Mouse (Mus musculus): ENCODE measurements around the gene Cby3.
A peak's percentile ranks its signal among the peaks of the same experiment; 100 is the strongest.

DNA sequence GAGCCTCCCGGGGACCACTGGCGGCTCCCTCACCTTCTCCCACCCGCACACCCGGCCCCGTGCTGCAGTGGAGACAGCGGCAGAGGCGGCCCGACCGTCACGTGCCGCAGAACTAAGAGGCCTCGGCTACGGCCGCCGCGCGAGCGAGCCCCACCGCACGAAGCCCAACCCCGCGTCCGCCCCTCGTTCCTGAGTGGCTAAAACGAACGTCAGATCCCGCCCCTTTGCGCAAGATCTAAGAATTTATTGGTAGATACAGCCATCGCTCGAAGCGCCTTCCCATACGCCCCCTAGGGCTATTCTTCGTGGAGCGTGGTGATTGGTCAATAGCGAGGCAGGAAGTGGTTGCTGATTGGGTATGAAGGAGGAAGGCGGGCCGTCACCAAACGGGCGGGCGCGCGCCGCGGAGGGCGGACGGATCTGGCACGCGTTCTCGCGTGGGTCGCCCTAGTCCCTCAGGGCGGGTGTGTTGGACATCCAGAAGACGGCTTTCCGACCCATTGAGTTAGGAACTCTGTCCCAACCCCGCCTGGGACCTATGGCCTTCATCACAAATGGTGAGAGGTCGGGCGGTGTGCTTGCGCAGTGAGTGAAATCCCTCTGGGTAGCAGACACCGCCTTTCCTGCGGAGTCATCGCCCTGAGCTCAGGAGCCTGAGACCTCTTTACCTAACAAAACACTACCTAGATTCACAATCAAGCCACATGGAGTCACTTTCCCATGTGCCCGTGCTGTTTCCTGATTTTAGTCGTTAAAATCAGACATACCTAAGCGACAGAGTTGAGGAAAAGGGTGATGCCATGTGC, 28.6 kb upstream of the Cby3 start, which contains the start of gene Canx:
- peak; percentile 91 for TF ChIP-seq POLR2A (IDR thresholded peaks at IDR 0.05; ENCODE audit: insufficient read depth, low read length)
- no peak for TF ChIP-seq CTCF (IDR thresholded peaks at IDR 0.05; ENCODE audit: low read depth, low read length)
- TF ChIP-seq EP300 (IDR thresholded peaks at IDR 0.05; ENCODE audit: insufficient read depth, low read depth, low read length): no peak
